Mouse (Mus musculus) olfactory bulb, adult 2 months (tissue): ENCODE data around the gene March1. TPM values are rescaled to one million over a fixed set of nuclear protein-coding genes. Genes with fewer than 3 reads are reported as not detected.

ENCODE experiments used
- H3K27ac ChIP-seq: fragments of 200-500 bp; 2 replicates; pipeline ENCODE4 v1.5.1; 2012; ENCODE audit warnings: low read depth, low read length; ENCODE audit not compliant: insufficient read depth
- H3K4me1 ChIP-seq: fragments of 200-500 bp; 2 replicates; pipeline ENCODE4 v1.6.1; 2012; ENCODE audit warnings: low read length; ENCODE audit not compliant: control insufficient read depth, insufficient read depth
- H3K4me3 ChIP-seq: fragments of 200-500 bp; 2 replicates; pipeline ENCODE4 v1.5.1; 2012; ENCODE audit warnings: mild to moderate bottlenecking, low read depth, low read length, moderate library complexity; ENCODE audit not compliant: insufficient read depth
- CTCF ChIP-seq: fragments of 200-500 bp; IDR thresholded peaks from 2 replicates; pipeline ENCODE4 v1.5.1; 2012; ENCODE audit warnings: low read depth, mild to moderate bottlenecking, low read length, moderate library complexity; ENCODE audit not compliant: insufficient read depth
- POLR2A ChIP-seq: fragments of 200-500 bp; IDR thresholded peaks from 2 replicates; pipeline ENCODE4 v1.6.1; 2012; ENCODE audit warnings: mild to moderate bottlenecking, low read depth, low read length, moderate library complexity; ENCODE audit not compliant: insufficient read depth
- WGBS: fragments of 180-500 bp; shearing (Covaris S2); methylation state at CpG from one replicate; pipeline ENCODE4 v1.1.7; 2018; 5-methylcytosine and 5-hydroxymethylcytosine counted together
- polyA plus RNA-seq: library from polyadenylated mRNA; stranded (reverse); fragments of >200 nt; gene quantifications from 2 replicates; pipeline ENCODE4 v1.2.4, GENCODE M21; 2012; ENCODE audit warnings: low replicate concordance; ENCODE audit not compliant: missing spikeins, insufficient read depth, insufficient read length

March1 gene
- polyA plus RNA-seq, 1 experiment, result not detected

DNA sequence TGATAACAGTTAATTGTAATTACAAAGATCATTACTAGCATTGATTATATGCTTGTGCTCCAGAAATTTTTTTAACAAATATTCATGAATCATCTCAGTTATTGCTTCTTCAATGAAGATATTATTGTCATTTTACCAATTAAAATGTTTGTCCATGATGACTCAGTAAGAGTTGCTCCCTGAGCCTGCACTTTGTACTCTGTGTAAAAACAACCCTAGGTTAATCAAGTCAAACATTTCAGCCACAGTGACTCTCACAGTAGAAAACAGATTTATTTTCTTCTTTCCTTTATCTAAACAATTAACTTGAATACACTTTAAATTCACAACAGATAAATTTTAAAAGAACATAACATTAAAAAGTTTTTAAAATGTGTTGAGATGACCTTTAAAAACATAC is 708.7 kb downstream of the March1 start:
- no peak overlapping the region for H3K4me3 ChIP-seq
- no peaks in the 10 kb centered on the region for H3K4me1 ChIP-seq
- no peak overlapping the region for H3K27ac ChIP-seq
- TF ChIP-seq POLR2A (no peak), CTCF (no peak)

DNA sequence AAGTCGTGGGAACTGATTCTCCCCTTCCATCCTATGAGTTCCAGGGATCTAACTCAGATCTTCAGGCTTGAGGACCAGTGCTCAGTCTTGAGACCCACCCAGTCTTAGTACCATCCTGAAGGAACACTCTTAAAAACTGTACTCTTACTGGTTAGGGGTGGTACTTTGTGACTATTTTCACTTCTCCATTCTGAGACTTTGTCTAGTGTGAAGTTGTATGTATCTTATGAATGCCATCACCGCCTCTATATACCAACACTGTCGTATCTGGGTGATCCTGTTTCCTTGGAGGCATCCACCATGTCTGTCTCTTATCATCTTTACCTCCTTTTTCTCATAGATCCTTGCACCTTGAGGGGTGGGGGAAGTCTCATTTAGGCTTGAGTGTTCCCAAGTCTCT is 714.5 kb downstream of the March1 start:
- Histone ChIP-seq H3K4me3 (no peak overlapping the region), H3K4me1 (no peaks in the 10 kb centered on the region), H3K27ac (no peak overlapping the region)
- 93% methylated on average over 3 of the region's 3 CpGs for WGBS
- no peak for TF ChIP-seq CTCF
- TF ChIP-seq POLR2A, result no peak

GRCm38 (mm10) chr8:66334265-66334664 is 716.6 kb downstream of the March1 start:
- TF ChIP-seq CTCF, result no peak
- no peak for TF ChIP-seq POLR2A
- Histone ChIP-seq H3K4me3 (no peak overlapping the region), H3K27ac (no peak overlapping the region), H3K4me1 (no peaks in the 10 kb centered on the region)
- WGBS, result 82% methylated on average over 3 of the region's 3 CpGs

DNA sequence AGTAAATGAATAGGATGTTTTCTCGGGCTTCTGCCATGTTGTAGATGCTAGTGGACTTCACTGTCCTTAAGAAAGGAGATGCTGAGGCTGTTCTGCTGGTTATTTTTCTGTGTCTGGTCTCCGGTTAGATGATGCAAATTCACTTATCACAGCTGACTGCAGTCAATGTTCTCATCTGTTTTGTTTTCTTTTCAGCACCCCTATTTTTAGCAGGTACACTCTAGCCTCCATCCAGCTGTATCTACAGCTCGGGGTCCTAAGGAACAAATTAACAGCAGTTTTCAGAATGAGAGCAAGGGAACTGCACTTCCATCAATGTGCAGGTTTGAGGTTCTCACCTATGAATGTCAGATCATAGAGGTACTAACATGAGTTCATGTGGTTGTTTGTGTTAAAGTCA is 721.9 kb downstream of the March1 start:
- H3K4me3 ChIP-seq, result no peak overlapping the region
- 70% methylated on average over 3 of the region's 3 CpGs for WGBS
- TF ChIP-seq CTCF (no peak), POLR2A (no peak)
- no peak overlapping the region for H3K27ac ChIP-seq
- H3K4me1 ChIP-seq, result no peaks in the 10 kb centered on the region

GRCm38 (mm10) chr8:66342928-66343327 is 725.2 kb downstream of the March1 start:
- 87% methylated on average over 1 of the region's 1 CpGs for WGBS
- H3K27ac ChIP-seq, result no peak overlapping the region
- no peak overlapping the region for H3K4me3 ChIP-seq
- no peaks in the 10 kb centered on the region for H3K4me1 ChIP-seq
- TF ChIP-seq POLR2A (no peak), CTCF (no peak)

DNA sequence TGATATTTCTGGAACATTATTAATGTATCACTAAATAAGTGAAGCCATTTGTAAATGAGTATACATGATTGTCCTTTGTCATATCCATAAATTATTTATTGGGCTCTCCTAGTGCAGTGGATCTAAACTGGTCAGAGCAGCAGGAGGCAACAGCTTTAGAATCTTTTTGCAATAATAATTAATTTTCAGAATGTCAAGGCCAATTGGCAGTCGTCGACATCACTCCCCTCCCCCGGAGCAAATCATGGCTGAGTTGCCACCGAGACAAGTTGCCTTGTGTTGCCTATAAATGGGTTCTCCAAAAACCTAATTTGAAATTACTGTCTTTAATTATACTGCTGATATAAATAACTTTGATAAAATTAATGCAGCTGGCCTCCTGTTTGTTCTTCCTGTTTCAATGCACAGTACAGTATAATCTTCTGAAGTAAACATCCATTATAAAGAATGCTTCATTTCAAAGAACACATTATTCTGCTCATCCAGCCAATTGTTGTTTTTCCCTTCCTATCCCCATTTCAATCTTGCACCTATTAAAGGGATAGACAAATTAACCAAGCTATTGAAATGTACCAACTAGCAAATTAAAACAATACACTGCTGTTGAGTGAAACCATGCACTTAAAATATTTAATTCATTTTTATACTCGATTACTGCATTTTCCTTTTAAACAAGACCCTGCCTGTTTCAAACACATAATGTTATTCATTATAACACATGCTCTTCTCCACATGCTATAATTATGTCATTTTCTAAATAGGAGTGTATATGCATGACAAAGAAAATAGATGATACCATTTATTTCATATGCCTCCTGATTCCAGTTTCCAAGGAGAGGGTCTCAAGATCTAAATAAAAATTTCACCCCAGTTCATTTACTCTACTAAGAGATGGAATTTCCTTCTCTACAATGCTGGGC is 745.4 kb downstream of the March1 start:
- no peak for TF ChIP-seq POLR2A
- no peak for TF ChIP-seq CTCF
- 26% methylated on average over 5 of the region's 5 CpGs for WGBS
- Histone ChIP-seq H3K4me3 (no peak overlapping the region), H3K4me1 (no peaks in the 10 kb centered on the region), H3K27ac (no peak overlapping the region)

DNA sequence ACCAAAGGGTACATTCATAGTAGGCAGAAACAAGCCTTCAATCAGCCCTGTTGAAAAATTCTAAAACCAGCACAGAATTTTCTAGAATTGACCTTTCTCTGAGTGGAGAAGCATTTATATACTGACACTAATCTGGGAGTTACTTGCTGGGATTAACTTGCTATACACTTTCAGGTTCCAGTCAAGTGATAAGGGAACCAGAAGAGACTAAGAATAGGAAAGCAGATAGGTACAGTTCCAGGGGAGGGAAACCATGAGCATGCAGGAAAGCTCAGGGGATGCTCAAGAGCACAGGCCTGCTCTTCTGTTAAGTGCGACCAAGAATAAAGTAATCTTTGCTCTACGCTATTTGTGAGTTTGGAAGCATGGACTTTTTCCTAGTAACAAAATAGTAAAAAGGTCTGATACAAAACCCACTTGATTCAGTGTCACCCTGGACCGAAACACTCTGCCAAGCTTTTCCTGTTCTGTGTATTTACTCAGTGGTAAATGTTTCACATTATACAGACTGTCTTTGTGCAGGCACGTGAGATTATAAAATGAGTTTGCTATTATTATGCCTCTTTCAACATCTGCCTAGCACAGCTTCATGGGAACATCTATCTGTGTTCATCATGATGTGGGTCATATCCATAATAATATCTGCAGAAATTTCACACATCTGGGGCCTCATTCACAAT is 766.1 kb downstream of the March1 start:
- 83% methylated on average over 4 of the region's 4 CpGs for WGBS
- no peaks in the 10 kb centered on the region for H3K4me1 ChIP-seq
- no peak overlapping the region for H3K27ac ChIP-seq
- H3K4me3 ChIP-seq, result no peak overlapping the region
- TF ChIP-seq POLR2A (no peak), CTCF (no peak)

- Histone ChIP-seq H3K4me1 (no peaks in the 10 kb centered on the region), H3K27ac (no peak overlapping the region), H3K4me3 (no peak overlapping the region)
- TF ChIP-seq POLR2A (no peak), CTCF (no peak)
Observed at GRCm38 (mm10) chr8:66386008-66386407, 768.3 kb downstream of the March1 start.

- TF ChIP-seq CTCF (no peak), POLR2A (no peak)
- WGBS, result 88% methylated on average over 2 of the region's 2 CpGs
Observed at GRCm38 (mm10) chr8:66388693-66389092, 771.0 kb downstream of the March1 start.

More at GRCm38 (mm10) chr8:66388693-66389092, 771.0 kb downstream of the March1 start:
- H3K4me3 ChIP-seq, result no peak overlapping the region
- H3K27ac ChIP-seq, result no peak overlapping the region
- H3K4me1 ChIP-seq, result no peaks in the 10 kb centered on the region
